Mouse (Mus musculus) gastrocnemius, postnatal 10 days (tissue): ENCODE results near the gene Aldh9a1. TPM values are rescaled to one million over a fixed set of nuclear protein-coding genes. Genes with fewer than 3 reads are reported as not detected.
"Not testable (repeated sequence)": the region's sequence is repeated elsewhere in the genome, so short reads cannot be mapped to it uniquely, and the experiment has no call there.

Experiments
- DNase-seq: peaks from one replicate; pipeline ENCODE4 v3.0.0; 2021; ENCODE audit warnings: mixed read lengths
- long read RNA-seq, 2 experiments: library from polyadenylated mRNA; stranded (forward); transcript quantifications; one replicate each; pipeline ENCODE4 v2.0.0; 2021
- total RNA-seq, 2 experiments: library from RNA; stranded (reverse); gene quantifications; 2 replicates each; pipeline ENCODE4 v1.2.3; 2021

The Aldh9a1 gene
- total RNA-seq: 10 to 100 TPM in 1 of 2 experiments, 1 to 10 TPM in 1; 6.7 to 10.3 TPM
- long read RNA-seq, experiment 1, transcript Aldh9a1-201 (11 exons, 2,835 nt): major isoform, 14 of 19 reads
- long read RNA-seq, experiment 1, partial matches to known transcripts: 0 of 19 reads
- long read RNA-seq, experiment 1, other reads (novel, unspliced or antisense): 5 of 19 reads
- long read RNA-seq, experiment 2, transcript Aldh9a1-201 (11 exons, 2,835 nt): major isoform, 9 of 11 reads
- long read RNA-seq, experiment 2, partial matches to known transcripts: 0 of 11 reads
- long read RNA-seq, experiment 2, other reads (novel, unspliced or antisense): 2 of 11 reads

DNA sequence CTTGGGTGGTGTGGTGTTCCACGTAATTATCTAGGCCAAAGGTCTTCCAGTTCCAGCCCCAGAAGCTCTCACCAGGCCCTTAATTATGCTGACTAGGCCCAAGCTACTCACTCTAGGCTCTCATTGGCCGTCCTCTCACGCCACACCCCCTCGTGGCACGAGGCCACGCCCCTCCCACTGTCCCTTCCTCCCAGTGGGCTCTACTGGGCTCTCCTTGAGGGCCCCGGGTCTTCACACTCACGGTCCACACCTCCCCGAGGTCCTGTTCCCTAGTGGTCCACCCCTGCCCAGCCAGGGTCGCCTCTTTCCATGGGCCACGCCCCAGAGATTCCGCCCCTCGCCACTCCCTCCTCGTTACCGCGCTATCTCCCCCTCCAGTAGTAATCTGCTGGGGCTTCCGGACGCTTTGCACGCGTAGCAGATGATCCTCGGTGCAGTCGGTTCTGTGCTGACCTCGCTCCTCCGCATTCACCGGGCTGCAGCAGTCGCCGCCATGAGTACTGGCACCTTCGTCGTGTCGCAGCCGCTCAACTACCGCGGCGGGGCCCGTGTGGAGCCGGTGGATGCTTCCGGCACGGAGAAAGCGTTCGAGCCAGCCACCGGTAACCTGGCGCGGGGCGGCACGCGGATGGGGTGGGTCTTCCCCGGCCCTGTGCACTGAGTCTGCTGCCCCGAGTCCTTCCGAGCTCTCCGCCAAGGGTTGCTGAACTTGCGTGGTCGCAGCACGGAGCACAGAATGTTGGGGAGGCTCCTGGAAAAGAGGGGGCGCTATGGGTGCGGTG lies at the start of gene Aldh9a1:
Aldh9a1 (plus strand) TSS at position 177 of the 782 bp plus-strand sequence.
- peak; percentile 94 for DNase-seq

GRCm38 (mm10) chr1:167300122-167300521 lies 49.7 kb upstream of the Aldh9a1 start:
- no peak for DNase-seq

DNA sequence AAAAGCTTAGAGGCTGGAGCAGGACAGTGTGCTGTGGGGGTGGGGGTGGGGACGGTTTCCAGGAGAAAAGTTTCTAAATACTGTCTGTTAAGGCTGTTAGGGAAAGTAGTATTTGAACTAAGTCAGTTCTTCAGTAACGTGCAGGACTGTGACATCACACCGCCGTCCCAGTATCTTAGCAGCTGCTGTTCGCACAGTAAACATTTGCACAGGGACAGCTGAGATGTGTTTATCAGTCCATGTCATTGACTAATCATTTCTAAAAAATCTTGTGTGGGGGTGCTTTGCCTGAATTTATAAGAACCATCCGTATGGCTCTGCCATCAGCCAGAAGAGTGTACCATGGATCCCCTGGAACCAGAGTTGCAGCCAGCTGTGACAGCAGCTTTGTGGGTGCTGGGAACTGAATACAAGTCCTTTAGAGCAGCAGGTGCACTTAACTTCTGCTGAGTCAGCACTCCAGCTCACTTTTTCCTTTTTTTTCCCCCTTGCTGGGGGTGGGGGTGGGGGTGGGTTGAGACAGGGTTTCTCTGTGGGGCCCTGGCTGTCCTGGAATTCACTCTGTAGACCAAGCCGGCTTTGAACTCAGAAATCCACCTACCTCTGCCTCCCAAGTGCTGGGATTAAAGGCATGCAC lies 44.2 kb upstream of the Aldh9a1 start:
- DNase-seq: no peak

GRCm38 (mm10) chr1:167306451-167307240 lies 43.1 kb upstream of the Aldh9a1 start:
- no peak for DNase-seq

GRCm38 (mm10) chr1:167307674-167308073 lies 42.1 kb upstream of the Aldh9a1 start:
- DNase-seq: no peak

GRCm38 (mm10) chr1:167308261-167309054 lies 41.3 kb upstream of the Aldh9a1 start, which contains the start of gene Tmco1:
Tmco1 (plus strand) TSS chr1:167308378.
- peak; percentile 99 for DNase-seq

DNA sequence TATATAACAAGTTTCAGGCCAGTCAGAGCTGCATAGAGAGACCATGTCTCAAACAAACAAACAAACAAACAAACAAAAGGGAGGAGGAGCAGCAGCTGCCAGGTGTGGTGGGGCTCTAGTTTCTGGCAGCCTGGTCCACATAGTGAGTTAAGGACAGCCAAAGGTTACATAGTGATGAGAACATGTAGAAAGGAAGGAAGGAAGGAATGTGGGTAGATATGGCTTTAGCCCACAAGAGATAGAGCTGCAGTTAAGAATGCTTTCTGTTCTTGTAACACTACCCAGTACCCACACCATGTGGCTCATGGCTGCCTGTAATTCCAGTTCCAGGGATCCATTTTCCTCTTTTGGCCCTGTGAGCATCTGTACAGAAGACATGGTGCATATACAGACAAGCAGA lies 37.4 kb upstream of the Aldh9a1 start:
- DNase-seq: no peak

GRCm38 (mm10) chr1:167313220-167313619 lies 36.6 kb upstream of the Aldh9a1 start:
- DNase-seq: no peak

- DNase-seq: no peak
Observed at GRCm38 (mm10) chr1:167321691-167322090, 28.1 kb upstream of the Aldh9a1 start.

DNA sequence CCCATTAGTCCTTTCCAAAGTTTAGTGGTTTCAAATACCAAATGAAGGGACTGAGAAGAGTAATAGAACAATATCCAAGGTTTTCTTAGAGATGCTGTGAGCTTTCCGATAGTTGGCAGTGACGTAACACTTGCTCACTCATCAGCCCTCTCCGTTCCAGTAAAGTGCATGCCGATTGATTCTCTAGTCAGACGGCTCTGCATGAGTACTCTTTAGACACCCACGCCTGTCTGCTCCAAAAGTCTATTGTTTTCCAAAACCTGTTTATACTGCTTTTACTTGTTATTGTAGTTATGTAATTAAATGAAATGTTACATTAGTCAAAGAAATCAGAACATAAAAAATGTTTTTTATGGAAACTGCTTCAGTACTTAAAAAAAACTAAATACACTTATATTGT lies 21.0 kb upstream of the Aldh9a1 start:
- DNase-seq: no peak

DNA sequence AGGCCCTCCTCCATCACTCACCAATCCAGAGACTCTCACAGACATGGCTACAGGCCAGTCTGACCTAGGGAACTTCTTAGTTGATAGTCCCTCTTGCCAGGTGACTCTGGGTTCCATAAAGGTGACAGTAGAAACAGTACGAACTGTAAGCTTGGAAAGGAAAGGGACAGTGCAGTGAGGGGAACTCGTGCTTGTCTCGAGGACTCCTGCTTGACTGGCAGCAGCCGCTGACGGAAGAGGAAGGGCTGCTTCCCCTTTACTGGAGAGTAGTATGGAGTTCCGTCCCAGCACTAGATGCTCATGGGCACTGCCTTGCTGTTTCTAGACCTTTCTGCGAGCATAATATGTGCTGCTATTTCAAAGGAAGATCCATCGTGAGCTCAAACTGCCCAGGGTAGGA lies 18.7 kb upstream of the Aldh9a1 start:
- DNase-seq: no peak

DNA sequence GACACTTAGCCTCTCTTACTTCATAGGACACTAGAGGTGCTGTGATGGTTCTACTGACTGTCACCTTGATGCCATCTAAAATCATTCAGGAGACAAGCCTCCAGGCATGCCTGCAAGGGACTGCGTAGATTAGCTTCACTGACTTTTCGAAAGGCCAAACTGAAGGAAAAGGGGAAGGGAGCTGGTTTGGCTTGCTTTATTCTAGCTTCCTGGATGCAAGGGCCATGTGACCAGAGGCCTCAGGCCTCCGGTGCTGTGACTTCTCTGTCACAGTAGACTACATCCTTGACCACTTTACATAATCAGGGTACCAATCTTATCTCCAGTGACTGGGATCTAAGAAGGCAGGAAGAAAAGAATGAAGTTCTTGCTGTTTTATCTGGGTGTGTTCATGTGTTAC lies 13.4 kb upstream of the Aldh9a1 start:
- no peak for DNase-seq

GRCm38 (mm10) chr1:167337463-167338095 lies 12.2 kb upstream of the Aldh9a1 start:
- peak; percentile 86 for DNase-seq

GRCm38 (mm10) chr1:167339177-167339781 lies 10.5 kb upstream of the Aldh9a1 start:
- no peak for DNase-seq

GRCm38 (mm10) chr1:167340111-167340787 lies 9.5 kb upstream of the Aldh9a1 start:
- no peak for DNase-seq

- no peak for DNase-seq
Observed at GRCm38 (mm10) chr1:167340910-167341528, 8.8 kb upstream of the Aldh9a1 start.

GRCm38 (mm10) chr1:167342831-167343230 lies 7.0 kb upstream of the Aldh9a1 start:
- no peak for DNase-seq

- DNase-seq: not testable (repeated sequence)
Observed at GRCm38 (mm10) chr1:167345994-167346520, 3.7 kb upstream of the Aldh9a1 start.

GRCm38 (mm10) chr1:167349206-167349605 lies 585 bp upstream of the Aldh9a1 start:
- DNase-seq: not testable (repeated sequence)
